Mouse (Mus musculus): ENCODE results near the gene Selenbp2.
A peak's percentile ranks its signal among the peaks of the same experiment; 100 is the strongest.
"Not testable (repeated sequence)": the region's sequence is repeated elsewhere in the genome, so short reads cannot be mapped to it uniquely, and the experiment has no call there.

Selenbp2 gene

GRCm38 (mm10) chr3:94690616-94691247, 2.6 kb upstream of the Selenbp2 start:
- DNase-seq (ENCODE audit: low read depth, low spot score): no peak

DNA sequence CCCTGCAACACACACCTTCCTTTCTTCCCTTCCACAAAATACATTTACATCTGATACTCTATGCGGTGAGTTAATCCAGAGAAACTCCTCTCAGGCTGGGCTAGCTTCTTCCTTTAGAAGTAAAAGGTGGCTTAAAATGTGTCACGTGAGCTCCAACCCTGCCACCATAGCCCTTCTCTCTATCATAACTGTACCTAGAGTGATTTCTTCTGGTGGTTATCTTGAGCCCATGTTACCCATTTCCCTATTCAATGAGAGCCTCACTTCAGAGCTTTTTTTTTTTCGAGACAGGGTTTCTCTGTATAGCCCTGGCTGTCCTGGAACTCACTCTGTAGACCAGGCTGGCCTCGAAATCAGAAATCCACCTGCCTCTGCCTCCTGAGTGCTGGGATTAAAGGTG, 1.7 kb upstream of the Selenbp2 start:
- not testable (repeated sequence) for DNase-seq (ENCODE audit: low read depth, low spot score)

- not testable (repeated sequence) for DNase-seq (ENCODE audit: low read depth, low spot score)
These were observed 518 bp downstream of the Selenbp2 start for GRCm38 (mm10) chr3:94693874-94694273.

DNA sequence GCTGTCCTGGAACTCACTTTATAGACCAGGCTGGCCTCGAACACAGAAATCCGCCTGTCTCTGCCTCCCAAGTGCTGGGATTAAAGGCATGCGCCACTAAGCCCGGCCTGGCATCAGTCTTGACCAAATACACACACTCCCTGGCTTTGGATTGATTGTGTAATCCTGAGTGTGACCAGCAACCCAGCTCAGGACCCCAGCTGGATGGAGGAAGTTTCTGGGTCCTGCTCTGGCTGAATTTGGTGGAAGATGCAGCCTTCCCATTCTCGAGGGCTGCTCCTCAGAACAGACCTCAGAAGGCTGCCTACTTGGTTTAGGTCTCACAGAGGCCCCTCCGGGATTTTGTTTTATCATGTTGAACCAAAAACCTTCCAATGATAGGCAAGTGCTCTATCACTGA, 2.2 kb downstream of the Selenbp2 start:
- not testable (repeated sequence) for DNase-seq (ENCODE audit: low read depth, low spot score)

GRCm38 (mm10) chr3:94696257-94696656, 2.9 kb downstream of the Selenbp2 start:
- DNase-seq (ENCODE audit: low read depth, low spot score): not testable (repeated sequence)

- DNase-seq (ENCODE audit: low read depth, low spot score): not testable (repeated sequence)
These were observed 8.9 kb downstream of the Selenbp2 start for GRCm38 (mm10) chr3:94702163-94702810.

- no peak for DNase-seq (ENCODE audit: low read depth, low spot score)
These were observed 9.5 kb downstream of the Selenbp2 start for GRCm38 (mm10) chr3:94702856-94703255.

DNA sequence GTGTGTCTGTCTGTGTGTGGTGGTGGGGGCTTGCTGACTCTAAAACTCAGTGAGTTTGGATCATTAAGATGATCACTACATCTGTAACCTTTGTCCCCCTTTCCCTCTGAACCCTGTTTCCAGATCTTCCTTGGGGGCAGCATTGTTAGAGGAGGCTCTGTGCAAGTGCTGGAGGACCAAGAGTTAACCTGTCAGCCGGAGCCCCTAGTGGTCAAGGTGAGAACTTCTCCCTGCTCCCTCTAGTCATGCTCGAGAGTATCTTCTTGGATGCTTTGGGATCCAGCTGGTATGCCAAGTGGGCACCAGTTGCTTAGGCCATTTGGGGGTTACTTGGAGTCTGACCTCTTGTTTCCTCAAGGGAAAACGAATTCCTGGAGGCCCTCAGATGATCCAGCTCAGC, 10.0 kb downstream of the Selenbp2 start:
- not testable (repeated sequence) for DNase-seq (ENCODE audit: low read depth, low spot score)

- not testable (repeated sequence) for DNase-seq (ENCODE audit: low read depth, low spot score)
These were observed 17.2 kb downstream of the Selenbp2 start for GRCm38 (mm10) chr3:94710591-94710990.

GRCm38 (mm10) chr3:94713424-94713823, 20.1 kb downstream of the Selenbp2 start:
- DNase-seq (ENCODE audit: low read depth, low spot score): not testable (repeated sequence)

GRCm38 (mm10) chr3:94718253-94718652, 24.9 kb downstream of the Selenbp2 start:
- DNase-seq (ENCODE audit: low read depth, low spot score): not testable (repeated sequence)

- DNase-seq (ENCODE audit: low read depth, low spot score): not testable (repeated sequence)
These were observed 30.3 kb downstream of the Selenbp2 start for GRCm38 (mm10) chr3:94723637-94724036.

- peak; percentile 28 for DNase-seq (ENCODE audit: low read depth, low spot score)
These were observed 52.3 kb downstream of the Selenbp2 start for GRCm38 (mm10) chr3:94745691-94746090.
